In genomic region chr4:88782335-88782734, GRCm38 (mm10) we compare ENCODE assay signal across 12 mouse cellular contexts. TPM values are rescaled to one million over a fixed set of nuclear protein-coding genes. Genes with fewer than 3 reads are reported as not detected.
DNase-seq lines count a peak whose midpoint lies in the region; ATAC-seq and TF ChIP-seq lines count a peak whose summit lies in the region.
"Not testable (repeated sequence)": the region's sequence is repeated elsewhere in the genome, so short reads cannot be mapped to it uniquely, and the experiment has no call there.
"Had no signal": no experiment of that assay in that cellular context is flagged by ENCODE, and none has a peak within 500 bp of the region (broad histone marks: within the 10 kb centered on the region; RNA-seq: fewer than 3 reads in every experiment).

No protein-coding gene starts in this region.

- peak overlapping the region; percentile 46 for H3K4me2 ChIP-seq in forebrain, embryonic 13.5 days
- peak overlapping the region; percentile 56 for H3K4me2 ChIP-seq in heart, embryonic 15.5 days
- peak overlapping the region; percentile 23; the same call in 1 of the 2 replicates for H3K4me2 ChIP-seq in hindbrain, postnatal 0 days (ENCODE audit: low read depth, low read length)
- peak overlapping the region; percentile 54 for H3K4me2 ChIP-seq in liver, embryonic 15.5 days
- peak overlapping the region; percentile 40 for H3K4me2 ChIP-seq in midbrain, embryonic 12.5 days (replicated peaks)
- 0 out of 2 replicates have a peak overlapping the region, but pooled peaks have one; percentile 18 for H3K4me2 ChIP-seq in stomach, embryonic 14.5 days (replicated peaks; ENCODE audit: low read depth, low read length)

- 0% methylated on average over 5 of the region's 31 CpGs for WGBS in forebrain, embryonic 13.5 days
- WGBS in heart, embryonic 15.5 days, result 0% methylated on average over 11 of the region's 31 CpGs
- 2% methylated on average over 11 of the region's 31 CpGs for WGBS in hindbrain, postnatal 0 days
- 0% methylated on average over 13 of the region's 31 CpGs for WGBS in liver, embryonic 15.5 days (ENCODE audit: insufficient replicate concordance)
- 0% methylated on average over 6 of the region's 31 CpGs for WGBS in midbrain, embryonic 12.5 days
- 0% methylated on average over 3 of the region's 31 CpGs for WGBS in stomach, embryonic 14.5 days

- not testable (repeated sequence) for H3K36me3 ChIP-seq in forebrain, embryonic 13.5 days (ENCODE audit: poor library complexity, severe bottlenecking); heart, embryonic 15.5 days; hindbrain, postnatal 0 days (ENCODE audit: insufficient read depth, low read length); liver, embryonic 15.5 days (replicated peaks); midbrain, embryonic 12.5 days; stomach, embryonic 14.5 days (ENCODE audit: control insufficient read depth, insufficient read depth, low read length)

- DNase-seq in adrenal gland, postnatal 14 days, result peak; percentile 32
- not testable (repeated sequence) for DNase-seq in hindbrain, postnatal 0 days (ENCODE audit: low spot score)
- DNase-seq in kidney, postnatal 4 days, result peak; percentile 29 to 39

- not testable (repeated sequence) for H3K4me1 ChIP-seq in forebrain, embryonic 13.5 days; heart, embryonic 15.5 days (replicated peaks); hindbrain, postnatal 0 days (ENCODE audit: insufficient read depth, low read length); liver, embryonic 15.5 days (replicated peaks); midbrain, embryonic 12.5 days; stomach, embryonic 14.5 days (ENCODE audit: control insufficient read depth, insufficient read depth, low read length)

- not testable (repeated sequence) for H3K4me3 ChIP-seq in forebrain, embryonic 13.5 days; hindbrain, postnatal 0 days (ENCODE audit: low read length); stomach, embryonic 14.5 days (ENCODE audit: low read depth, low read length)
- peak overlapping the region; percentile 30 for H3K4me3 ChIP-seq in heart, embryonic 15.5 days
- peak overlapping the region; percentile 24; the same call in 1 of the 2 replicates for H3K4me3 ChIP-seq in liver, embryonic 15.5 days (replicated peaks)
- H3K4me3 ChIP-seq in midbrain, embryonic 12.5 days, result 0 out of 2 replicates have a peak overlapping the region, but pooled peaks have one; percentile 9

- not testable (repeated sequence) for H3K27ac ChIP-seq in forebrain, embryonic 13.5 days; hindbrain, postnatal 0 days; liver, embryonic 15.5 days (replicated peaks); midbrain, embryonic 12.5 days (replicated peaks); stomach, embryonic 14.5 days (ENCODE audit: low read length)
- peak overlapping the region; percentile 73 for H3K27ac ChIP-seq in heart, embryonic 15.5 days

- not testable (repeated sequence) for H3K27me3 ChIP-seq in forebrain, embryonic 13.5 days; heart, embryonic 15.5 days; hindbrain, postnatal 0 days (ENCODE audit: insufficient read depth, low read length); liver, embryonic 15.5 days; midbrain, embryonic 12.5 days; stomach, embryonic 14.5 days (ENCODE audit: control insufficient read depth, insufficient read depth, low read length)

- TF ChIP-seq CTCF in hindbrain, postnatal 0 days (IDR thresholded peaks at IDR 0.05; ENCODE audit: low read depth), result not testable (repeated sequence)

- not testable (repeated sequence) for H3K9me3 ChIP-seq in forebrain, embryonic 13.5 days (replicated peaks); heart, embryonic 15.5 days (replicated peaks); hindbrain, postnatal 0 days (ENCODE audit: low read length); liver, embryonic 15.5 days (replicated peaks); midbrain, embryonic 12.5 days; stomach, embryonic 14.5 days (ENCODE audit: control insufficient read depth, low read depth, low read length)

- not testable (repeated sequence) for ATAC-seq in forebrain, embryonic 13.5 days; heart, embryonic 15.5 days (replicated peaks; ENCODE audit: insufficient number of reproducible peaks, insufficient read depth, low FRiP score, low read depth); hindbrain, postnatal 0 days; liver, embryonic 15.5 days (ENCODE audit: insufficient read depth); midbrain, embryonic 12.5 days (ENCODE audit: low FRiP score, low read depth); stomach, embryonic 14.5 days (ENCODE audit: insufficient number of reproducible peaks, insufficient read depth, low FRiP score, low read depth)

- not testable (repeated sequence) for H3K9ac ChIP-seq in forebrain, embryonic 13.5 days; heart, embryonic 15.5 days; hindbrain, postnatal 0 days (replicated peaks; ENCODE audit: low read length); liver, embryonic 15.5 days; midbrain, embryonic 12.5 days (replicated peaks); stomach, embryonic 14.5 days (replicated peaks; ENCODE audit: low read depth, low read length)

RNA-seq across cellular contexts. Expression of gene Ifnz, which starts 0.4 kb away (rescaled TPM):
- not detected in 2 replicates for total RNA-seq in adrenal gland, postnatal 14 days (2021)
- polyA plus RNA-seq in forebrain, embryonic 13.5 days (2015; fragmentation: Nextera tagmentation; extraction: Ambion mirVana), result 0.18 TPM in 1 of 2 replicates, not detected in the other
- 0.53 TPM in 1 of 2 replicates, not detected in the other for polyA plus RNA-seq in heart, embryonic 15.5 days (2015; fragmentation: Nextera tagmentation; extraction: Ambion mirVana)
- total RNA-seq in hindbrain, postnatal 0 days (2014; rRNA removed), result not detected in 2 replicates
- polyA plus RNA-seq in hindbrain, postnatal 0 days (2015; fragmentation: Nextera tagmentation; extraction: Ambion mirVana), result not detected in 2 replicates
- not detected in 2 replicates for polyA plus RNA-seq in liver, embryonic 15.5 days (2015; fragmentation: Nextera tagmentation; extraction: Ambion mirVana)
- 0.37 TPM in 1 of 2 replicates, not detected in the other for polyA plus RNA-seq in midbrain, embryonic 12.5 days (2016; fragmentation: Nextera tagmentation; extraction: Ambion mirVana)
- not detected in 2 replicates for polyA plus RNA-seq in stomach, embryonic 14.5 days (2014; fragmentation: Nextera tagmentation; extraction: Ambion mirVana)
- total RNA-seq: adrenal gland, adult 18-20 months; gastrocnemius, postnatal 4 days; layer of hippocampus, postnatal 36 days had no signal
- polyA plus RNA-seq: myocyte had no signal

RNA-seq across cellular contexts. Expression of gene Gm13272, which starts 2.7 kb away (rescaled TPM):
- total RNA-seq in adrenal gland, postnatal 14 days (2021), result not detected in 2 replicates
- polyA plus RNA-seq in forebrain, embryonic 13.5 days (2015; fragmentation: Nextera tagmentation; extraction: Ambion mirVana), result not detected in 2 replicates
- 0.28 TPM in 1 of 2 replicates, not detected in the other for polyA plus RNA-seq in heart, embryonic 15.5 days (2015; fragmentation: Nextera tagmentation; extraction: Ambion mirVana)
- total RNA-seq in hindbrain, postnatal 0 days (2014; rRNA removed), result not detected in 2 replicates
- polyA plus RNA-seq in hindbrain, postnatal 0 days (2015; fragmentation: Nextera tagmentation; extraction: Ambion mirVana), result not detected in 2 replicates
- not detected in 2 replicates for polyA plus RNA-seq in liver, embryonic 15.5 days (2015; fragmentation: Nextera tagmentation; extraction: Ambion mirVana)
- 0.31 TPM in 1 of 2 replicates, not detected in the other for polyA plus RNA-seq in midbrain, embryonic 12.5 days (2016; fragmentation: Nextera tagmentation; extraction: Ambion mirVana)
- not detected in 2 replicates for polyA plus RNA-seq in stomach, embryonic 14.5 days (2014; fragmentation: Nextera tagmentation; extraction: Ambion mirVana)
- total RNA-seq: adrenal gland, adult 18-20 months; gastrocnemius, postnatal 4 days; layer of hippocampus, postnatal 36 days had no signal

RNA-seq across cellular contexts. Expression of gene Gm13276, which starts 3.2 kb away (rescaled TPM):
- total RNA-seq in adrenal gland, postnatal 14 days (2021), result not detected in 2 replicates
- not detected in 2 replicates for polyA plus RNA-seq in forebrain, embryonic 13.5 days (2015; fragmentation: Nextera tagmentation; extraction: Ambion mirVana)
- not detected in 2 replicates for polyA plus RNA-seq in heart, embryonic 15.5 days (2015; fragmentation: Nextera tagmentation; extraction: Ambion mirVana)
- total RNA-seq in hindbrain, postnatal 0 days (2014; rRNA removed), result not detected in 2 replicates
- not detected in 2 replicates for polyA plus RNA-seq in hindbrain, postnatal 0 days (2015; fragmentation: Nextera tagmentation; extraction: Ambion mirVana)
- polyA plus RNA-seq in liver, embryonic 15.5 days (2015; fragmentation: Nextera tagmentation; extraction: Ambion mirVana), result not detected in 2 replicates
- polyA plus RNA-seq in midbrain, embryonic 12.5 days (2016; fragmentation: Nextera tagmentation; extraction: Ambion mirVana), result not detected in 2 replicates
- not detected in 2 replicates for polyA plus RNA-seq in stomach, embryonic 14.5 days (2014; fragmentation: Nextera tagmentation; extraction: Ambion mirVana)
- total RNA-seq: adrenal gland, adult 18-20 months; gastrocnemius, postnatal 4 days; layer of hippocampus, postnatal 36 days had no signal

RNA-seq across cellular contexts. Expression of gene Gm13289, which starts 5.6 kb away (rescaled TPM):
- total RNA-seq in adrenal gland, postnatal 14 days (2021), result not detected in 2 replicates
- polyA plus RNA-seq in forebrain, embryonic 13.5 days (2015; fragmentation: Nextera tagmentation; extraction: Ambion mirVana), result not detected in 2 replicates
- polyA plus RNA-seq in heart, embryonic 15.5 days (2015; fragmentation: Nextera tagmentation; extraction: Ambion mirVana), result not detected in 2 replicates
- total RNA-seq in hindbrain, postnatal 0 days (2014; rRNA removed), result not detected in 2 replicates
- polyA plus RNA-seq in hindbrain, postnatal 0 days (2015; fragmentation: Nextera tagmentation; extraction: Ambion mirVana), result not detected in 2 replicates
- polyA plus RNA-seq in liver, embryonic 15.5 days (2015; fragmentation: Nextera tagmentation; extraction: Ambion mirVana), result not detected in 2 replicates
- polyA plus RNA-seq in midbrain, embryonic 12.5 days (2016; fragmentation: Nextera tagmentation; extraction: Ambion mirVana), result not detected in 2 replicates
- not detected in 2 replicates for polyA plus RNA-seq in stomach, embryonic 14.5 days (2014; fragmentation: Nextera tagmentation; extraction: Ambion mirVana)
- total RNA-seq: adrenal gland, adult 18-20 months; gastrocnemius, postnatal 4 days; layer of hippocampus, postnatal 36 days had no signal
- polyA plus RNA-seq: myocyte had no signal

RNA-seq across cellular contexts. Expression of gene Gm13277, which starts 6.1 kb away (rescaled TPM):
- not detected in 2 replicates for total RNA-seq in adrenal gland, postnatal 14 days (2021)
- polyA plus RNA-seq in forebrain, embryonic 13.5 days (2015; fragmentation: Nextera tagmentation; extraction: Ambion mirVana), result not detected in 2 replicates
- not detected in 2 replicates for polyA plus RNA-seq in heart, embryonic 15.5 days (2015; fragmentation: Nextera tagmentation; extraction: Ambion mirVana)
- not detected in 2 replicates for total RNA-seq in hindbrain, postnatal 0 days (2014; rRNA removed)
- not detected in 2 replicates for polyA plus RNA-seq in hindbrain, postnatal 0 days (2015; fragmentation: Nextera tagmentation; extraction: Ambion mirVana)
- polyA plus RNA-seq in liver, embryonic 15.5 days (2015; fragmentation: Nextera tagmentation; extraction: Ambion mirVana), result not detected in 2 replicates
- not detected in 2 replicates for polyA plus RNA-seq in midbrain, embryonic 12.5 days (2016; fragmentation: Nextera tagmentation; extraction: Ambion mirVana)
- polyA plus RNA-seq in stomach, embryonic 14.5 days (2014; fragmentation: Nextera tagmentation; extraction: Ambion mirVana), result not detected in 2 replicates
- total RNA-seq: adrenal gland, adult 18-20 months; gastrocnemius, postnatal 4 days; layer of hippocampus, postnatal 36 days had no signal
- polyA plus RNA-seq: myocyte had no signal
